Mouse (Mus musculus) kidney, embryonic 16.5 days (tissue): ENCODE data around the gene Olfr904. TPM values are rescaled to one million over a fixed set of nuclear protein-coding genes. Genes with fewer than 3 reads are reported as not detected.
"Not testable (repeated sequence)": the region's sequence is repeated elsewhere in the genome, so short reads cannot be mapped to it uniquely, and the experiment has no call there.

Experiments used
- ATAC-seq: fragments of 200-750 bp; cut with Nextera tagmentation; 2 replicates; pipeline ENCODE4 v1.8.0; 2017; ENCODE audit warnings: moderate TSS enrichment; ENCODE audit not compliant: low FRiP score, low TSS enrichment
- H3K27ac ChIP-seq: fragments of 300-500 bp; sonication (generic); 2 replicates; pipeline ENCODE4 v1.5.1; 2014; ENCODE audit warnings: low read length
- H3K27me3 ChIP-seq: fragments of 300-500 bp; sonication (generic); 2 replicates; pipeline ENCODE4 v1.6.1; 2014; ENCODE audit warnings: low read length, control low read depth, mixed read lengths; ENCODE audit not compliant: insufficient read depth
- H3K36me3 ChIP-seq: fragments of 300-500 bp; sonication (generic); 2 replicates; pipeline ENCODE4 v1.6.1; 2014; ENCODE audit warnings: low read length, control low read depth, mixed read lengths; ENCODE audit not compliant: insufficient read depth
- H3K4me1 ChIP-seq: fragments of 300-500 bp; sonication (generic); 2 replicates; pipeline ENCODE4 v1.6.1; 2014; ENCODE audit warnings: low read length, control low read depth, mixed read lengths; ENCODE audit not compliant: insufficient read depth
- H3K4me2 ChIP-seq: fragments of 300-500 bp; sonication (generic); replicated peaks from 2 replicates; pipeline ENCODE4 v1.6.1; 2014; ENCODE audit warnings: low read depth, low read length
- H3K4me3 ChIP-seq: fragments of 300-500 bp; sonication (generic); 2 replicates; pipeline ENCODE4 v1.5.1; 2014; ENCODE audit warnings: mild to moderate bottlenecking, low read length
- H3K9ac ChIP-seq: fragments of 300-500 bp; sonication (generic); replicated peaks from 2 replicates; pipeline ENCODE4 v1.6.1; 2014; ENCODE audit warnings: low read length
- H3K9me3 ChIP-seq: fragments of 300-500 bp; sonication (generic); 2 replicates; pipeline ENCODE4 v1.6.1; 2016; ENCODE audit warnings: low read length, control low read depth
- WGBS: fragments of 180-500 bp; shearing (Covaris S2); extraction: QIAGEN DNeasy Blood & Tissue Kit; methylation state at CpG from one replicate; pipeline ENCODE4 v1.1.7; 2014; 5-methylcytosine and 5-hydroxymethylcytosine counted together
- polyA plus RNA-seq: library from polyadenylated mRNA; unstranded; fragments of >200 nt; fragmentation: Nextera tagmentation; extraction: Ambion mirVana; gene quantifications from 2 replicates; pipeline ENCODE4 v1.2.1, GENCODE M21; 2015

Olfr904 gene
- not detected in 2 replicates for polyA plus RNA-seq

DNA sequence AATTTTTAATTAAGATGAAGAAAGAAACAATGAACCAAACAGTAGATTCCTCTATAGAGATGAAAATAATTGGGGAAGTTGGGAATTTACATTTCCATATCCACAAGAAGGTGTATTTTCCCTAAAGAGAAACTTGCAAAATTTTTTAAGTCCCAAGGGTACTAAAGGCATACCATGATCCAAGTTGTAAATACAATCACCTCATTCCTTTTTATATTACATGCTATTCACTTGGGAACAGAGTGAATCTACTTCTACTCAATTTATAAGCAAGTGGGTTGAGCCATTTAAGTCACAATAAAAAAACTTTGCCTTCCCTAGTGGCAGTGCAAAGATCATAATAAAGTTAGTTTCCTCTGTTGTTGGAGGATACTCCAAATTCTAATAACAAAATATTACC is at the start of gene Olfr904:
Gene Olfr904 (plus strand): TSS at position 301 of the 400 bp plus-strand sequence.
- no peak for ATAC-seq
- Histone ChIP-seq H3K9me3 (no peaks in the 10 kb centered on the region), H3K4me1 (no peaks in the 10 kb centered on the region), H3K9ac (no peak within 1 kb of the TSS), H3K27ac (no peak within 1 kb of the TSS), H3K36me3 (no peaks in the 10 kb centered on the region), H3K4me2 (no peak within 1 kb of the TSS), H3K27me3 (no peaks in the 10 kb centered on the region), H3K4me3 (no peak within 1 kb of the TSS)

DNA sequence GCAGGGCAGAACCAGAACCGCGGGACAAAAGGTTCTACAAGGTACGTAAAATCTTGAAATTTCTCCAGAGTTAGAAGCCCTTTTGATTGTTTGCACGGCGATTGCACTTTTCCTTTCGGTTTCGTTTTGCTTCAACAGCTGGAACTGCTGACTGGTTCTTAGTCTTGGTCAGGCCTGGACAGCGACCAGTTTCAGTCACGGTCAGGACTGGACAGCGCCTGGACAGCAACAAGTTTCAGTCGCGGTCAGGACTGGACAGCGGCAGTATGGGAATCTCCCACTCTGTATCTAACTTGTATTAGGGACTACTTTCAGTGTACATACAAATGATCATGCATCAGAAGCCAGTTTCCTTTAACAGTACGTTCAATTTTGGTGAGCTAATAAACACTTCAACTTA is 49.4 kb upstream of the Olfr904 start:
- WGBS = 88% methylated on average over 14 of the region's 14 CpGs
- not testable (repeated sequence) for H3K9me3 ChIP-seq, H3K4me2 ChIP-seq, H3K4me1 ChIP-seq, H3K36me3 ChIP-seq, H3K27me3 ChIP-seq, H3K27ac ChIP-seq, H3K4me3 ChIP-seq, ATAC-seq, H3K9ac ChIP-seq

DNA sequence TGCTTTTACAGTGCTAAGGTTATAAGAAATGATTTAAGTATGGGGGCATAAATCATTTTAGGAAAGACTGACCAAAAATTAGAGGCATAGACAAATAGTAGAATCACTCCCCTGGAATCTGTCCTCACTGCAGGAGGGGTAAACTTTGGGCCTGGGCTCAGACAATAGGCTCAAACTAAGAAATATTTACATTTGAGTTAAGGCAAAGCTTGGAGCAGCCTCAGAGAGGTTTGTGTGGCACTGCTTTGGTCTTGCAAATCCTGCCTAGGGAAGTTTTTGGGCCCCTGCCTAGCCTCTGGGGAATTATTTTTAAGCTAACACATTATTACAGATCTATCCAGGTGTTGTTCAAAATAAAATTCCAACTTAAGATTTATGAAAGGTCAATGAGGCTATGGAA is 39.1 kb upstream of the Olfr904 start:
- H3K4me1 ChIP-seq = no peaks in the 10 kb centered on the region
- H3K27ac ChIP-seq = no peak overlapping the region
- peaks cover 6% of the 10 kb centered on the region; the same call in 1 of the 2 replicates for H3K9me3 ChIP-seq
- H3K27me3 ChIP-seq = no peaks in the 10 kb centered on the region
- no peak overlapping the region for H3K4me3 ChIP-seq
- no peak overlapping the region for H3K9ac ChIP-seq
- no peak for ATAC-seq
- no peaks in the 10 kb centered on the region for H3K36me3 ChIP-seq
- no peak overlapping the region for H3K4me2 ChIP-seq

GRCm38 (mm10) chr9:38427026-38427425 is 35.9 kb upstream of the Olfr904 start:
- Histone ChIP-seq H3K4me1 (no peaks in the 10 kb centered on the region), H3K27ac (no peak overlapping the region), H3K36me3 (no peaks in the 10 kb centered on the region), H3K27me3 (no peaks in the 10 kb centered on the region), H3K9me3 (peaks cover 6% of the 10 kb centered on the region; the same call in 1 of the 2 replicates), H3K4me3 (no peak overlapping the region), H3K9ac (no peak overlapping the region), H3K4me2 (no peak overlapping the region)
- no peak for ATAC-seq
- 55% methylated on average over 1 of the region's 1 CpGs for WGBS

DNA sequence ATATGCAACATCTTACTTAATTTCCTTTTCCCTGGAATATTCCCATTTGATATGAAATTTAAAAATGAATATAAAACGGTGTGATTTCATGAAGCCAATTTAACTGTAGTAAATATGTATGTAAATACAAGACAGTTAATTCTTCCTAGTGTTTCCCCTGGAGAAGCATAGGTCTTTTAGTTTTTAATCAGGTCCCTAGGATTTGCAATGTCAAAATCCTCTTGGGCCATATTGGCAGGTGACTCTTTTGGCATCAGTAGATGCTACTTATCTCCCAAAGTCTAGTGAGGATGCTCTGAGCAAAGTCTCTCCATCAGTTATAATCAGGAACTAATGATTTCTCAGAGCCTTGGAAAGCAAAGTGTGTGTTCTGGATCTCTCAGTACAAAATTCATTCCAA is 33.8 kb upstream of the Olfr904 start, which contains the start of gene Olfr901:
Gene Olfr901 (plus strand): TSS at position 301 of the 400 bp plus-strand sequence.
- Histone ChIP-seq H3K27ac (no peak within 1 kb of the TSS), H3K4me3 (no peak within 1 kb of the TSS), H3K9me3 (peaks cover 6% of the 10 kb centered on the region; the same call in 1 of the 2 replicates), H3K36me3 (no peaks in the 10 kb centered on the region), H3K9ac (no peak within 1 kb of the TSS), H3K4me1 (no peaks in the 10 kb centered on the region), H3K4me2 (no peak within 1 kb of the TSS), H3K27me3 (no peaks in the 10 kb centered on the region)
- no peak for ATAC-seq
- WGBS = 79% methylated on average over 1 of the region's 1 CpGs

DNA sequence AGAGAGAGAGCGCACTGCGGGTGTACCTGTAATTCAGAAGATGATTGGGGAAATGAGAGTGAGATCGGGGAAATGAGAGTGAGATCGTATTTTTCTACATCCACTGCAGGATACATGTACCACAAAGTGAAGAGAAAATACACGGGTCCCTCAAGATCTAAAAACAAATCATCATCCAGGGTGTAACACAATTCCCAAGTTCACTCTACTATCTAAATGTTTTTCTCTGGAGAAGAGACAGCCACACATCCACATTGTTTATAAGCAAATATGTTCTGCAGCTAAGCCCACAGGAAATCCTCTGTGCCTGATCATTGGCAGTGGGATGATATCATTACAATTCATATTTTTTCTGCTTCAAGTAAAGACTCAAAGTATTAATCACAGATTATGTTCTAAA is 15.6 kb upstream of the Olfr904 start, which contains the start of gene Olfr902:
Gene Olfr902 (plus strand): TSS at position 301 of the 400 bp plus-strand sequence.
- H3K9me3 ChIP-seq = no peaks in the 10 kb centered on the region
- H3K4me1 ChIP-seq = no peaks in the 10 kb centered on the region
- H3K36me3 ChIP-seq = no peaks in the 10 kb centered on the region
- H3K9ac ChIP-seq = no peak within 1 kb of the TSS
- no peak within 1 kb of the TSS for H3K4me2 ChIP-seq
- 81% methylated on average over 5 of the region's 5 CpGs for whole genome bisulfite sequencing
- H3K27ac ChIP-seq = no peak within 1 kb of the TSS
- ATAC-seq = no peak
- no peak within 1 kb of the TSS for H3K4me3 ChIP-seq
- no peaks in the 10 kb centered on the region for H3K27me3 ChIP-seq

DNA sequence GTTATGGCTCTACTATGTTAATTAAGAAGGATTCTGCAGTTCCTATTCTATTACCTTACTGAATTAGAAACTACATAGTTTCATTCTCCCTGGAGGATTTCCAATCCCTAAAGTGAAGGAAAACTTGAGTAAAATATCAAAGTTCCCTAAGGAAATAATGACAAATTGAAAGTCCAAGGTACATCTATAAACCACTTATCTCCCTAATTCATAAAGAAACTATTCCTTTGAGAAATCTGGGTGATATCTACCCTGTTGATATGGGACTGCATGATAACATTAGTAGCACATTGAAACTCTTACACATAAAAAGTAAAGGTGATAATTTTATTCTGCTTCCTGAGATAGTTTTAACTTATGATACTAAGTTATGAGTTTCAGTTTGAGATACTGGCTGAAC is 7.9 kb downstream of the Olfr904 start, which contains the start of gene Olfr905:
Gene Olfr905 (plus strand): TSS at position 301 of the 400 bp plus-strand sequence.
- Histone ChIP-seq H3K4me2 (no peak within 1 kb of the TSS), H3K4me1 (no peaks in the 10 kb centered on the region), H3K27ac (no peak within 1 kb of the TSS), H3K9me3 (no peaks in the 10 kb centered on the region), H3K9ac (no peak within 1 kb of the TSS), H3K27me3 (no peaks in the 10 kb centered on the region), H3K36me3 (no peaks in the 10 kb centered on the region), H3K4me3 (no peak within 1 kb of the TSS)
- ATAC-seq = no peak

DNA sequence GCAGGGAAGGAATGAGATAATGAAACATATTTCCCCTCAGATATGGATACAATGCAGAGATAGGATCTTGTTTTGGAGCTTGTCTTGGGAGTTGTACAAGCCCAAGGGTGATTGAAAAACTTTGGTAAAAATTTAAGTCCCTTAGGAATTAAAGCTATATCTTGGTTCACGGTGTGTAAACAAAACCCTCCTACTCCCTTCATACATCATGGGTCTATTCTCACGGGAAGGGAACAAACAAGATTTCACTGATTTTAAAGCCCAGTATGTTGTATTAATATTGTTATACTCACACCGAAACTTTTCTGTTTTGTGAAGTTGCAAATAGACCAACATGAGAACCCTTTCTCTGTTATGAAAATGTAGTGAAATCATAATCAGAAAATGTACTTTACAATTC is 23.8 kb downstream of the Olfr904 start, which contains the start of gene Olfr906:
Gene Olfr906 (plus strand): TSS at position 301 of the 400 bp plus-strand sequence.
- no peaks in the 10 kb centered on the region for H3K4me1 ChIP-seq
- H3K27ac ChIP-seq = no peak within 1 kb of the TSS
- no peak within 1 kb of the TSS for H3K4me3 ChIP-seq
- H3K36me3 ChIP-seq = no peaks in the 10 kb centered on the region
- no peak within 1 kb of the TSS for H3K9ac ChIP-seq
- 79% methylated on average over 3 of the region's 3 CpGs for WGBS
- no peaks in the 10 kb centered on the region for H3K27me3 ChIP-seq
- H3K4me2 ChIP-seq = no peak within 1 kb of the TSS
- H3K9me3 ChIP-seq = no peaks in the 10 kb centered on the region
- no peak for ATAC-seq

- no peaks in the 10 kb centered on the region for H3K9me3 ChIP-seq
- H3K4me3 ChIP-seq = no peak within 1 kb of the TSS
- no peak for ATAC-seq
- H3K36me3 ChIP-seq = no peaks in the 10 kb centered on the region
- H3K27me3 ChIP-seq = no peaks in the 10 kb centered on the region
- no peak within 1 kb of the TSS for H3K9ac ChIP-seq
- H3K27ac ChIP-seq = no peak within 1 kb of the TSS
- no peak within 1 kb of the TSS for H3K4me2 ChIP-seq
- H3K4me1 ChIP-seq = no peaks in the 10 kb centered on the region
- WGBS = 81% methylated on average over 2 of the region's 2 CpGs
Observed at GRCm38 (mm10) chr9:38495501-38495900, 32.6 kb downstream of the Olfr904 start, which contains the start of gene Olfr907. Gene Olfr907, plus strand, starts transcription at chr9:38495801.

DNA sequence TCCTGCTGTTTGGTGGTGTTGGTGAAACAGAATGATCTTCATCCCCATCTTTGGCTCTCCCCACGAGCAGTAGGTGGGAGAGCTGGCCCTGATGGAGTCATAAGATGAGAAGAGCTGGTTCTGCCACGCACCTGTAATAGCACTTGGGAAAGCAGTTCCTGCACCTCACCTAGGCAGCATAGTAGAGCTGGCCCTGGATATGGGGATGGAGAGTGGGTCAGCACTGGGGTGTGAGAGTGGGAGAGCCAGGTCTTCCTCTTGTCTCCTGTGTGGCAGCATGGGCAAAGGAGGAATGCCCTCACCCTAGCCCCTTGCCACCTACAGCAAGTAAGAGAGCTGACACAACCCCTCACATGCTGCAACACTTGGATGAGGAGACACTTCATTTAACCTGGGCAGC is 49.4 kb downstream of the Olfr904 start:
- no peaks in the 10 kb centered on the region for H3K27me3 ChIP-seq
- ATAC-seq = no peak
- H3K27ac ChIP-seq = no peak overlapping the region
- H3K4me2 ChIP-seq = no peak overlapping the region
- no peaks in the 10 kb centered on the region for H3K4me1 ChIP-seq
- no peak overlapping the region for H3K9ac ChIP-seq
- WGBS = 61% methylated on average over 2 of the region's 2 CpGs
- no peaks in the 10 kb centered on the region for H3K9me3 ChIP-seq
- no peak overlapping the region for H3K4me3 ChIP-seq
- H3K36me3 ChIP-seq = no peaks in the 10 kb centered on the region
